Mouse (Mus musculus) c-Kit-negative CD71-positive TER-119-positive erythroid progenitor cells, embryonic 14.5 days (primary cell): ENCODE results near the gene Slc17a3.

ENCODE experiments used
- DNase-seq: peaks from one replicate; pipeline ENCODE4 v3.0.0-alpha.2; 2013; ENCODE audit warnings: low read depth, low spot score

Slc17a3 gene

GRCm38 (mm10) chr13:23873141-23873540 lies 33.9 kb downstream of the Slc17a3 start:
- no peak for DNase-seq

GRCm38 (mm10) chr13:23879106-23879505 lies 39.9 kb downstream of the Slc17a3 start:
- DNase-seq = no peak

- DNase-seq = no peak
These were observed 40.4 kb downstream of the Slc17a3 start for GRCm38 (mm10) chr13:23879636-23880035.

- DNase-seq = no peak
These were observed 46.3 kb downstream of the Slc17a3 start for GRCm38 (mm10) chr13:23885540-23885939.

GRCm38 (mm10) chr13:23887026-23887725 lies 47.9 kb downstream of the Slc17a3 start:
- DNase-seq = no peak

- no peak for DNase-seq
These were observed 49.9 kb downstream of the Slc17a3 start for GRCm38 (mm10) chr13:23889011-23889605.

- DNase-seq = no peak
These were observed 53.5 kb downstream of the Slc17a3 start for GRCm38 (mm10) chr13:23892592-23893268.

GRCm38 (mm10) chr13:23893269-23893593 lies 54.0 kb downstream of the Slc17a3 start:
- no peak for DNase-seq

GRCm38 (mm10) chr13:23898242-23898641 lies 59.0 kb downstream of the Slc17a3 start:
- DNase-seq = no peak

- no peak for DNase-seq
These were observed 67.7 kb downstream of the Slc17a3 start for GRCm38 (mm10) chr13:23906906-23907305.

GRCm38 (mm10) chr13:23910121-23910520 lies 70.9 kb downstream of the Slc17a3 start:
- no peak for DNase-seq
